Comparison of ENCODE assay signal across 9 mouse cellular contexts in genomic region chr9:77596355-77596754, GRCm38 (mm10). TPM values are rescaled to one million over a fixed set of nuclear protein-coding genes. Genes with fewer than 3 reads are reported as not detected.
DNase-seq lines count a peak whose midpoint lies in the region; ATAC-seq and TF ChIP-seq lines count a peak whose summit lies in the region.
"Had no signal": no experiment of that assay in that cellular context is flagged by ENCODE, and none has a peak within 500 bp of the region (broad histone marks: within the 10 kb centered on the region; RNA-seq: fewer than 3 reads in every experiment).

No protein-coding gene starts in this region.

- H3K9me3 ChIP-seq in ES-E14 (ENCODE audit: control insufficient read depth, insufficient read depth, low read depth, low read length) = no peaks in the 10 kb centered on the region
- H3K9me3 ChIP-seq in kidney, postnatal 0 days (replicated peaks; ENCODE audit: low read length) = no peaks in the 10 kb centered on the region
- H3K9me3 ChIP-seq in liver, embryonic 14.5 days (ENCODE audit: control insufficient read depth, low read length) = no peaks in the 10 kb centered on the region
- H3K9me3 ChIP-seq: limb, embryonic 15.5 days had no signal

- ATAC-seq in cerebellum, adult (ENCODE audit: insufficient number of reproducible peaks, low FRiP score, low TSS enrichment) = 0 out of 2 replicates have a peak, but pooled peaks have one; percentile 64
- 0 out of 2 replicates have a peak, but pooled peaks have one; percentile 29 for ATAC-seq in kidney, postnatal 0 days (replicated peaks; ENCODE audit: low FRiP score, low read depth)
- no peak for ATAC-seq in liver, embryonic 14.5 days (ENCODE audit: insufficient read depth)

- TF ChIP-seq CTCF in kidney, postnatal 0 days (IDR thresholded peaks at IDR 0.05; ENCODE audit: low read depth) = peak; percentile 100
- TF ChIP-seq CTCF in liver, embryonic 14.5 days (IDR thresholded peaks at IDR 0.05; ENCODE audit: low read depth) = peak; percentile 99

- H3K9ac ChIP-seq in ES-E14 (ENCODE audit: insufficient read depth, low read depth, low read length, poor library complexity, severe bottlenecking) = no peak overlapping the region
- H3K9ac ChIP-seq in kidney, postnatal 0 days (ENCODE audit: low read depth, low read length) = no peak overlapping the region
- H3K9ac ChIP-seq in liver, embryonic 14.5 days (replicated peaks) = no peak overlapping the region
- H3K9ac ChIP-seq: limb, embryonic 15.5 days had no signal

- no peak overlapping the region for H3K4me3 ChIP-seq in ES-E14 (ENCODE audit: insufficient read depth in 1 of 2, low read depth in 1 of 2, low read length in 2 of 2, poor library complexity in 1 of 2, severe bottlenecking in 1 of 2)
- H3K4me3 ChIP-seq in kidney, postnatal 0 days (replicated peaks; ENCODE audit: low read depth, low read length) = no peak overlapping the region
- no peak overlapping the region for H3K4me3 ChIP-seq in liver, embryonic 14.5 days (ENCODE audit: insufficient read depth in 1 of 2, low read depth in 2 of 2, low read length in 2 of 2)
- H3K4me3 ChIP-seq: limb, embryonic 15.5 days had no signal

- no peak overlapping the region for H3K4me2 ChIP-seq in kidney, postnatal 0 days (ENCODE audit: low read length)
- H3K4me2 ChIP-seq in liver, embryonic 14.5 days (ENCODE audit: low read depth) = no peak overlapping the region
- H3K4me2 ChIP-seq: limb, embryonic 15.5 days had no signal

- in situ Hi-C loops in ES-E14 (cut with MboI; ENCODE audit: low sequenced_read_pairs in 2 of 2, unreplicated experiment in 2 of 2) = no loop called here

- DNase-seq in 416B (ENCODE audit: low read depth) (peak; percentile 82), ES-E14 (ENCODE audit: low read depth, low spot score) (peak; percentile 77)
- DNase-seq in frontal cortex, postnatal 14 days (ENCODE audit: low spot score in 2 of 2) = peak; percentile 39 to 73
- DNase-seq in kidney, postnatal 0 days (ENCODE audit: low spot score) = peak; percentile 86
- DNase-seq in liver, embryonic 14.5 days (ENCODE audit: low read depth in 3 of 3, low spot score in 3 of 3) = peak; percentile 55 to 61 (median 60)
- DNase-seq in retina, embryonic 14.5 days (ENCODE audit: low spot score) = peak; percentile 91
- DNase-seq in thymus, postnatal 4 days = peak; percentile 85

- WGBS in kidney, postnatal 0 days = 28% methylated on average over 7 of the region's 7 CpGs
- WGBS in liver, embryonic 14.5 days (ENCODE audit: insufficient replicate concordance) = 14% methylated on average over 7 of the region's 7 CpGs

- H3K4me1 ChIP-seq in ES-E14 (ENCODE audit: control insufficient read depth in 2 of 2, insufficient read depth in 2 of 2, low read length in 2 of 2, poor library complexity in 1 of 2) = peaks cover 0 to 3% of the 10 kb centered on the region in 2 experiments; a peak in 2 of 4 replicates
- no peaks in the 10 kb centered on the region for H3K4me1 ChIP-seq in kidney, postnatal 0 days (replicated peaks; ENCODE audit: insufficient read depth, low read length)
- H3K4me1 ChIP-seq in liver, embryonic 14.5 days (replicated peaks; ENCODE audit: control insufficient read depth in 2 of 2, insufficient read depth in 2 of 2, low read length in 1 of 2) = no peaks in the 10 kb centered on the region
- H3K4me1 ChIP-seq: limb, embryonic 15.5 days had no signal

- H3K27me3 ChIP-seq in kidney, postnatal 0 days (ENCODE audit: insufficient read depth, low read length) = no peaks in the 10 kb centered on the region
- H3K27me3 ChIP-seq in liver, embryonic 14.5 days (ENCODE audit: control insufficient read depth, insufficient read depth, low read length) = no peaks in the 10 kb centered on the region
- H3K27me3 ChIP-seq: limb, embryonic 15.5 days had no signal

- no peaks in the 10 kb centered on the region for H3K36me3 ChIP-seq in ES-E14 (ENCODE audit: control insufficient read depth, insufficient read depth, low read length, poor library complexity, severe bottlenecking)
- H3K36me3 ChIP-seq in kidney, postnatal 0 days (ENCODE audit: insufficient read depth, low read length) = no peaks in the 10 kb centered on the region
- no peaks in the 10 kb centered on the region for H3K36me3 ChIP-seq in liver, embryonic 14.5 days (replicated peaks; ENCODE audit: control insufficient read depth, insufficient read depth, low read depth)
- H3K36me3 ChIP-seq: limb, embryonic 15.5 days had no signal

- no peak for TF ChIP-seq EP300 in liver, embryonic 14.5 days (IDR thresholded peaks at IDR 0.05; ENCODE audit: low read depth)

- H3K27ac ChIP-seq in ES-E14 (ENCODE audit: insufficient read depth, low read depth, low read length, poor library complexity, severe bottlenecking) = no peak overlapping the region
- H3K27ac ChIP-seq in kidney, postnatal 0 days = no peak overlapping the region
- H3K27ac ChIP-seq in liver, embryonic 14.5 days = no peak overlapping the region
- H3K27ac ChIP-seq: limb, embryonic 15.5 days had no signal

TF ChIP-seq in ES-E14, 5 proteins besides CTCF, POLR2A, EP300 and RAD21:
- TF ChIP-seq ZNF384 (IDR thresholded peaks at IDR 0.05; ENCODE audit: low read depth, low read length) (peak; percentile 60; the same call in 1 of the 2 replicates), HCFC1 (IDR thresholded peaks at IDR 0.05; ENCODE audit: borderline replicate concordance, insufficient read depth, low read length) (no peak), MAFK (IDR thresholded peaks at IDR 0.05; ENCODE audit: insufficient read depth, low read depth, low read length) (no peak), ZC3H11A (IDR thresholded peaks at IDR 0.05; ENCODE audit: borderline replicate concordance, low read depth, low read length) (peak; percentile 64; the same call in 1 of the 2 replicates), CHD2 (IDR thresholded peaks at IDR 0.05; ENCODE audit: low read depth, low read length) (peak; percentile 90)

RNA-seq across cellular contexts. Expression of gene Klhl31, which starts 39.9 kb away (rescaled TPM):
- total RNA-seq in ES-E14 (2012; rRNA removed) = 0.04 and 0.05 TPM in 2 replicates
- 0.49 and 0.56 TPM in 2 replicates for polyA plus RNA-seq in kidney, postnatal 0 days (2015; fragmentation: Nextera tagmentation; extraction: Ambion mirVana)
- polyA plus RNA-seq in liver, embryonic 14.5 days (2012; rRNA removed) = under 0.01 and 0.01 TPM in 2 replicates
- not detected in 2 replicates for polyA plus RNA-seq in liver, embryonic 14.5 days (2014; fragmentation: Nextera tagmentation; extraction: Ambion mirVana)

RNA-seq across cellular contexts. Expression of gene Lrrc1, which starts 51.7 kb away (rescaled TPM):
- total RNA-seq in ES-E14 (2012; rRNA removed) = 7.7 and 10.7 TPM in 2 replicates
- 20.5 and 22.1 TPM in 2 replicates for polyA plus RNA-seq in kidney, postnatal 0 days (2015; fragmentation: Nextera tagmentation; extraction: Ambion mirVana)
- 2.3 and 3.2 TPM in 2 replicates for polyA plus RNA-seq in liver, embryonic 14.5 days (2012; rRNA removed)
- polyA plus RNA-seq in liver, embryonic 14.5 days (2014; fragmentation: Nextera tagmentation; extraction: Ambion mirVana) = 2.9 and 3.1 TPM in 2 replicates
